Mouse (Mus musculus) megakaryocyte, embryonic 14.5 days (primary cell): ENCODE measurements around the gene Snx32.

ENCODE experiments used
- FLI1 ChIP-seq: IDR thresholded peaks from 2 replicates; pipeline ENCODE4 v1.6.1; 2012; ENCODE audit warnings: low read length, inconsistent platforms, mixed read lengths
- GATA1 ChIP-seq: IDR thresholded peaks from 3 replicates; pipeline ENCODE4 v1.6.1; 2012; ENCODE audit warnings: mixed read lengths, low read length, inconsistent platforms, borderline replicate concordance

DNA sequence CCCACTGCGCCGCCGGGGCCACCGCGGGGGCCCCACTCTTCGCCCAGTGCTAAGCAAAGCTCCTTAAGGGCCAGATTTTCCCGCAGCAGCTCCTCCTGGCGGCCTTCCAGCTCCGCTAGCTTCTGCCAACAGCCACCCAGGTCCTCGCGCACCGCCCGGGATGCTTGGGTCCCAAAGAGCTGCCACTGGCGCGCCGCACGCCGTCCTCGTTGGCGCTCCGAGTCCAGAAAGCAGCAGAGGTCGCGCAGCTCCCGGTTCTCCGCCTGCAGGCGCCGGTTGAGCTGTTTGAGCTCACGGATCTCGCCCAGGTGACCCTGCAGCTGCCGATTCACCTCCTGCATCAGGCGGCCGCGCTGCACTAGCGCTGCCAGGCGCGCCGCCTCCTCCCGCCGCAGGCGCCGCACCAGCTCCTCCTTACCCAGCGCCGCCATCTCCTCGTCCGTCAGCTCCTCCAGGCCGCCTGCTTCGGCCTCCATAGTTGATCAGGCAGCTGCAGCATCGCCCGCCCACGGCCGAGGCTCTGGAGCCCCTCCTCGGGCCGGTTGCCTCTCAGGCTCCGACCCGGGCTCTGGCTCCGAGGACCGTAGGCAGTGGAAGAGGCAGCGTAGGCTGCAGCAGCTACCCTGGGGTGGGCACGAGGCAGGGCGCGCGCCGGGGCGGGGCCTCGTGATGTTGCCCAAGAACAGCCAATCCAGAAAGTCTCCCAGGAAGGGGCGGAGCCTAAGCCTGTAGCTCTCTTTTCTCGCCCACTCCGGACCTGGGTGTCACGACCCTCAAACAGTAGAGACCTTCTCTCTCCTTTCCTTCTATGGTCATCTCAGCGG is 53.2 kb downstream of the Snx32 start:
- TF ChIP-seq GATA1 (no peak), FLI1 (no peak)
